Mouse (Mus musculus) embryonic facial prominence, embryonic 15.5 days (tissue): ENCODE measurements around the gene Anapc10. TPM values are rescaled to one million over a fixed set of nuclear protein-coding genes. Genes with fewer than 3 reads are reported as not detected.

Source experiments
- polyA plus RNA-seq: library from polyadenylated mRNA; unstranded; fragments of >200 nt; fragmentation: Nextera tagmentation; extraction: Ambion mirVana; gene quantifications from 2 replicates; pipeline ENCODE4 v1.2.1, GENCODE M21; 2015

Gene Anapc10
- polyA plus RNA-seq, 1 experiment from 2014 or later, result 35.9 TPM

Other genes with a start within 250 kb of the Anapc10 start
- gene Otud4, start 72.2 kb upstream of the Anapc10 start, polyA plus RNA-seq, result 12.3 and 13.2 TPM in 2 replicates
- 82.0 and 87.7 TPM in 2 replicates for gene Abce1, start 80 bp upstream of the Anapc10 start, polyA plus RNA-seq